Mouse (Mus musculus) MEL (cell line): ENCODE measurements around the gene Mcfd2. TPM values are rescaled to one million over a fixed set of nuclear protein-coding genes. Genes with fewer than 3 reads are reported as not detected.
A peak's percentile ranks its signal among the peaks of the same experiment; 100 is the strongest.

Source experiments
- DNase-seq: peaks from one replicate; pipeline ENCODE4 v3.0.0; 2011; ENCODE audit warnings: low read depth, low spot score
- H3K27ac ChIP-seq: 2 replicates; pipeline ENCODE4 v1.5.1; 2012; ENCODE audit warnings: low read depth, mild to moderate bottlenecking, control low read depth, low read length, moderate library complexity; ENCODE audit not compliant: control insufficient read depth
- H3K27me3 ChIP-seq, 2 experiments: fragments of 150-350 bp in 1 of 2; sonication (generic) in 1 of 2; 2 replicates each; pipeline ENCODE4 v1.6.1; 2012; ENCODE audit warnings: low read length in 2 of 2, mild to moderate bottlenecking in 2 of 2, improper control_type of control experiment in 1 of 2, moderate library complexity in 1 of 2; ENCODE audit not compliant: insufficient read depth in 2 of 2, control insufficient read depth in 1 of 2
- H3K36me3 ChIP-seq, 2 experiments: 2 replicates each; pipeline ENCODE4 v1.6.1; 2012 to 2014; ENCODE audit warnings: low read length in 2 of 2, improper control_type of control experiment in 1 of 2, inconsistent platforms in 1 of 2, mild to moderate bottlenecking in 1 of 2; ENCODE audit not compliant: insufficient read depth in 2 of 2, control insufficient read depth in 1 of 2
- H3K4me1 ChIP-seq, 2 experiments: fragments of 150-350 bp in 1 of 2; sonication (generic) in 1 of 2; 2 replicates each; pipeline ENCODE4 v1.6.1; 2012; ENCODE audit warnings: low read length in 2 of 2, improper control_type of control experiment in 1 of 2, mild to moderate bottlenecking in 1 of 2; ENCODE audit not compliant: insufficient read depth in 2 of 2, control insufficient read depth in 1 of 2
- H3K4me3 ChIP-seq, 2 experiments: fragments of 150-350 bp in 1 of 2; sonication (generic) in 1 of 2; 2 replicates each; pipeline ENCODE4 v1.5.1; 2012; ENCODE audit warnings: low read depth in 2 of 2, low read length in 2 of 2, mild to moderate bottlenecking in 2 of 2, moderate library complexity in 2 of 2, control low read depth in 1 of 2, improper control_type of control experiment in 1 of 2; ENCODE audit not compliant: control insufficient read depth in 1 of 2, insufficient read depth in 1 of 2
- H3K79me2 ChIP-seq: 2 replicates; pipeline ENCODE4 v1.6.1; 2012; ENCODE audit warnings: mild to moderate bottlenecking, low read length, moderate library complexity; ENCODE audit not compliant: control insufficient read depth, poor library complexity, insufficient read depth
- H3K9ac ChIP-seq: 2 replicates; pipeline ENCODE4 v1.6.1; 2012; ENCODE audit warnings: low read depth, mild to moderate bottlenecking, control low read depth, low read length, moderate library complexity; ENCODE audit not compliant: control insufficient read depth, poor library complexity, severe bottlenecking
- H3K9me3 ChIP-seq: fragments of 150-350 bp; sonication (generic); replicated peaks from 2 replicates; pipeline ENCODE4 v1.6.1; 2012; ENCODE audit warnings: mild to moderate bottlenecking, low read length, improper control_type of control experiment, moderate library complexity; ENCODE audit not compliant: insufficient read depth
- CHD1 ChIP-seq: IDR thresholded peaks from 2 replicates; pipeline ENCODE4 v1.6.1; 2012; ENCODE audit warnings: low read depth, mild to moderate bottlenecking, inconsistent platforms, low read length, improper control_type of control experiment
- CHD2 ChIP-seq: IDR thresholded peaks from 2 replicates; pipeline ENCODE4 v1.6.1; 2011; ENCODE audit warnings: low read length, improper control_type of control experiment
- CTCF ChIP-seq, 3 experiments: IDR thresholded peaks in 2 of 3; conservative IDR thresholded peaks in 1 of 3; 2 replicates each; pipeline ENCODE4 v1.5.1; 2011 to 2012; ENCODE audit warnings: low read length in 3 of 3, low read depth in 2 of 3, mild to moderate bottlenecking in 2 of 3, improper control_type of control experiment in 1 of 3, inconsistent platforms in 1 of 3, mixed read lengths in 1 of 3, moderate library complexity in 1 of 3; ENCODE audit not compliant: control insufficient read depth in 1 of 3, insufficient read depth in 1 of 3, poor library complexity in 1 of 3, severe bottlenecking in 1 of 3
- E2F4 ChIP-seq: IDR thresholded peaks from 2 replicates; pipeline ENCODE4 v1.6.1; 2011; ENCODE audit warnings: low read depth, low read length, improper control_type of control experiment, borderline replicate concordance
- ELF1 ChIP-seq: IDR thresholded peaks from 2 replicates; pipeline ENCODE4 v1.6.1; 2014; ENCODE audit warnings: low read depth, mild to moderate bottlenecking, inconsistent platforms, low read length, improper control_type of control experiment, moderate library complexity
- EP300 ChIP-seq, 2 experiments: IDR thresholded peaks; 2 replicates each; pipeline ENCODE4 v1.6.1; 2011; ENCODE audit warnings: improper control_type of control experiment in 2 of 2, low read length in 2 of 2, low read depth in 1 of 2, mild to moderate bottlenecking in 1 of 2
- ETS1 ChIP-seq: IDR thresholded peaks from 2 replicates; pipeline ENCODE4 v1.6.1; 2012; ENCODE audit warnings: low read depth, mild to moderate bottlenecking, inconsistent platforms, low read length, improper control_type of control experiment, moderate library complexity
- GABPA ChIP-seq: IDR thresholded peaks from 2 replicates; pipeline ENCODE4 v1.6.1; 2012; ENCODE audit warnings: low read depth, mild to moderate bottlenecking, inconsistent platforms, low read length, improper control_type of control experiment, moderate library complexity
- GATA1 ChIP-seq: IDR thresholded peaks from 2 replicates; pipeline ENCODE4 v1.6.1; 2011; ENCODE audit warnings: low read depth, low read length, improper control_type of control experiment
- HCFC1 ChIP-seq: IDR thresholded peaks from 2 replicates; pipeline ENCODE4 v1.6.1; 2012; ENCODE audit warnings: low read depth, mild to moderate bottlenecking, inconsistent platforms, low read length, improper control_type of control experiment, moderate library complexity
- JUND ChIP-seq: IDR thresholded peaks from 2 replicates; pipeline ENCODE4 v1.6.1; 2011; ENCODE audit warnings: low read depth, mild to moderate bottlenecking, improper control_type of control experiment, low read length
- KAT2A ChIP-seq: conservative IDR thresholded peaks from 2 replicates; pipeline ENCODE4 v1.6.1; 2012; ENCODE audit warnings: low read depth, low read length, improper control_type of control experiment, inconsistent platforms
- MAFK ChIP-seq: IDR thresholded peaks from 2 replicates; pipeline ENCODE4 v1.6.1; 2011; ENCODE audit warnings: low read depth, mild to moderate bottlenecking, low read length, improper control_type of control experiment, borderline replicate concordance
- MAX ChIP-seq: IDR thresholded peaks from 2 replicates; pipeline ENCODE4 v1.6.1; 2011; ENCODE audit warnings: low read length, improper control_type of control experiment
- MAZ ChIP-seq: IDR thresholded peaks from 2 replicates; pipeline ENCODE4 v1.6.1; 2012; ENCODE audit warnings: low read depth, mild to moderate bottlenecking, inconsistent platforms, low read length, improper control_type of control experiment
- MEF2A ChIP-seq: IDR thresholded peaks from 2 replicates; pipeline ENCODE4 v1.6.1; 2014; ENCODE audit warnings: low read depth, mild to moderate bottlenecking, inconsistent platforms, low read length, improper control_type of control experiment; ENCODE audit not compliant: poor library complexity, insufficient replicate concordance, severe bottlenecking; ENCODE audit errors: extremely low read depth
- MXI1 ChIP-seq: IDR thresholded peaks from 2 replicates; pipeline ENCODE4 v1.6.1; 2011; ENCODE audit warnings: mild to moderate bottlenecking, low read depth, low read length, improper control_type of control experiment
- MYB ChIP-seq: IDR thresholded peaks from 2 replicates; pipeline ENCODE4 v1.6.1; 2011; ENCODE audit warnings: mild to moderate bottlenecking, low read depth, low read length, improper control_type of control experiment
- MYC ChIP-seq: IDR thresholded peaks from 2 replicates; pipeline ENCODE4 v1.6.1; 2011; ENCODE audit warnings: low read depth, mild to moderate bottlenecking, low read length, improper control_type of control experiment, moderate library complexity
- NELFE ChIP-seq: IDR thresholded peaks from 2 replicates; pipeline ENCODE4 v1.6.1; 2011; ENCODE audit warnings: low read depth, low read length, improper control_type of control experiment
- POLR2A ChIP-seq, 2 experiments: IDR thresholded peaks; 2 replicates each; pipeline ENCODE4 v1.6.1; 2011 to 2012; ENCODE audit warnings: low read length in 2 of 2, mild to moderate bottlenecking in 2 of 2, control low read depth in 1 of 2, improper control_type of control experiment in 1 of 2, low read depth in 1 of 2, moderate library complexity in 1 of 2; ENCODE audit not compliant: control insufficient read depth in 1 of 2, insufficient read depth in 1 of 2, poor library complexity in 1 of 2
- POLR2AphosphoS2 ChIP-seq: IDR thresholded peaks from 2 replicates; pipeline ENCODE4 v1.6.1; 2011; ENCODE audit warnings: low read length, improper control_type of control experiment
- POLR2AphosphoS5 ChIP-seq: IDR thresholded peaks from 2 replicates; pipeline ENCODE4 v1.6.1; 2012; ENCODE audit warnings: low read depth, borderline replicate concordance, mild to moderate bottlenecking, inconsistent platforms, low read length, moderate library complexity, mixed read lengths
- RAD21 ChIP-seq: IDR thresholded peaks from 2 replicates; pipeline ENCODE4 v1.6.1; 2011; ENCODE audit warnings: mild to moderate bottlenecking, low read depth, low read length, improper control_type of control experiment
- RCOR1 ChIP-seq: IDR thresholded peaks from 2 replicates; pipeline ENCODE4 v1.6.1; 2012; ENCODE audit warnings: low read depth, mild to moderate bottlenecking, inconsistent platforms, low read length, improper control_type of control experiment
- SIN3A ChIP-seq: IDR thresholded peaks from 2 replicates; pipeline ENCODE4 v1.6.1; 2012; ENCODE audit warnings: low read length, improper control_type of control experiment, inconsistent platforms
- SMC3 ChIP-seq: IDR thresholded peaks from 2 replicates; pipeline ENCODE4 v1.6.1; 2011; ENCODE audit warnings: low read depth, low read length, improper control_type of control experiment
- TAL1 ChIP-seq: IDR thresholded peaks from 2 replicates; pipeline ENCODE4 v1.6.1; 2012; ENCODE audit warnings: mild to moderate bottlenecking, inconsistent platforms, low read length, moderate library complexity, mixed read lengths
- TBP ChIP-seq: IDR thresholded peaks from 2 replicates; pipeline ENCODE4 v1.8.0; 2011; ENCODE audit warnings: low read depth, low read length, improper control_type of control experiment
- TCF12 ChIP-seq: IDR thresholded peaks from 2 replicates; pipeline ENCODE4 v1.6.1; 2014; ENCODE audit warnings: low read depth, mild to moderate bottlenecking, inconsistent platforms, low read length, improper control_type of control experiment, moderate library complexity
- UBTF ChIP-seq: IDR thresholded peaks from 2 replicates; pipeline ENCODE4 v1.6.1; 2012; ENCODE audit warnings: low read depth, mild to moderate bottlenecking, inconsistent platforms, low read length, improper control_type of control experiment, moderate library complexity, borderline replicate concordance; ENCODE audit not compliant: insufficient read depth
- USF1 ChIP-seq: IDR thresholded peaks from 2 replicates; pipeline ENCODE4 v1.6.1; 2014; ENCODE audit warnings: low read depth, mild to moderate bottlenecking, inconsistent platforms, low read length, improper control_type of control experiment, moderate library complexity
- USF2 ChIP-seq, 2 experiments: IDR thresholded peaks; 2 replicates each; pipeline ENCODE4 v1.6.1; 2011 to 2012; ENCODE audit warnings: improper control_type of control experiment in 2 of 2, low read length in 2 of 2, borderline replicate concordance in 1 of 2, inconsistent platforms in 1 of 2, low read depth in 1 of 2, mild to moderate bottlenecking in 1 of 2; ENCODE audit not compliant: insufficient read depth in 1 of 2
- ZC3H11A ChIP-seq: IDR thresholded peaks from 2 replicates; pipeline ENCODE4 v1.6.1; 2012; ENCODE audit warnings: low read depth, mild to moderate bottlenecking, inconsistent platforms, low read length, improper control_type of control experiment
- ZKSCAN1 ChIP-seq: IDR thresholded peaks from 2 replicates; pipeline ENCODE4 v1.6.1; 2012; ENCODE audit warnings: low read depth, mild to moderate bottlenecking, inconsistent platforms, low read length, improper control_type of control experiment, moderate library complexity
- ZMIZ1 ChIP-seq: IDR thresholded peaks from 2 replicates; pipeline ENCODE4 v1.6.1; 2012; ENCODE audit warnings: low read depth, mild to moderate bottlenecking, inconsistent platforms, low read length, improper control_type of control experiment, moderate library complexity
- ZNF384 ChIP-seq: IDR thresholded peaks from 2 replicates; pipeline ENCODE4 v1.6.1; 2012; ENCODE audit warnings: low read depth, mild to moderate bottlenecking, inconsistent platforms, low read length, improper control_type of control experiment
- polyA plus RNA-seq, 2 experiments: library from polyadenylated mRNA; stranded (reverse) in 1 of 2; unstranded in 1 of 2; fragments of >175 nt in 1 of 2; fragments of >200 nt in 1 of 2; gene quantifications; 2 replicates each; pipeline versions ENCODE4 v1.2.1 to v1.2.4; 2012; ENCODE audit warnings: low replicate concordance in 2 of 2, low read depth in 1 of 2; ENCODE audit not compliant: insufficient read length in 2 of 2, insufficient read depth in 1 of 2, missing spikeins in 1 of 2
- total RNA-seq: library from RNA; depleted of rRNA; stranded (reverse); fragments of 300-350 nt; gene quantifications from 2 replicates; pipeline ENCODE4 v1.2.3, GENCODE M21; 2012; rRNA removed

Mcfd2 gene
- total RNA-seq (41.4 and 52.6 TPM in 2 replicates), polyA plus RNA-seq (10 to 100 TPM in 1 of 2 experiments, not detected in 1; 50.4 TPM)

GRCm38 (mm10) chr17:87265792-87266186 is at the start of gene Mcfd2:
Gene Mcfd2 (minus strand): TSS chr17:87265935.
- peak within 1 kb of the TSS; percentile 26 for H3K27ac ChIP-seq
- peaks cover 12 to 19% of the 10 kb centered on the region in 2 experiments for H3K4me1 ChIP-seq
- peaks cover 0 to 16% of the 10 kb centered on the region in 2 experiments; a peak in 3 of 4 replicates for H3K36me3 ChIP-seq
- H3K27me3 ChIP-seq: peaks cover 0 to 2% of the 10 kb centered on the region in 2 experiments; a peak in 1 of 4 replicates
- H3K9ac ChIP-seq: peak within 1 kb of the TSS; percentile 85
- H3K79me2 ChIP-seq: peaks cover 15% of the 10 kb centered on the region
- DNase-seq: peak; percentile 94
- peak within 1 kb of the TSS; percentile 76 to 93 for H3K4me3 ChIP-seq
- H3K9me3 ChIP-seq: no peaks in the 10 kb centered on the region
- TF ChIP-seq CHD1 (no peak), HCFC1 (peak; percentile 78), MEF2A (no peak), MAX (peak; percentile 87), GATA1 (no peak), CHD2 (no peak), E2F4 (no peak), RAD21 (no peak), TBP (no peak), CTCF (IDR thresholded peaks at IDR 0.05 in 2 of 3, conservative IDR thresholded peaks at IDR 0.05 in 1 of 3; ENCODE audit: control insufficient read depth in 1 of 3, insufficient read depth in 1 of 3, low read depth in 2 of 3, low read length in 3 of 3, poor library complexity in 1 of 3, severe bottlenecking in 1 of 3) (no peak), NELFE (peak; percentile 47), POLR2A (IDR thresholded peaks at IDR 0.05; ENCODE audit: control insufficient read depth in 1 of 2, insufficient read depth in 1 of 2, low read depth in 1 of 2, low read length in 2 of 2, poor library complexity in 1 of 2) (peak; percentile 68 to 81; a peak in 3 of 4 replicates), EP300 (IDR thresholded peaks at IDR 0.05; ENCODE audit: low read depth in 1 of 2, low read length in 2 of 2) (no peak), ZNF384 (no peak), POLR2AphosphoS2 (no peak; the same call in 1 of the 2 replicates), TCF12 (no peak), JUND (no peak), ZKSCAN1 (no peak), ETS1 (no peak), RCOR1 (no peak), SMC3 (no peak), SIN3A (peak; percentile 90), POLR2AphosphoS5 (no peak), GABPA (no peak), MXI1 (peak; percentile 98), MAZ (peak; percentile 48; the same call in 1 of the 2 replicates), USF2 (IDR thresholded peaks at IDR 0.05; ENCODE audit: borderline replicate concordance in 1 of 2, insufficient read depth in 1 of 2, low read depth in 1 of 2, low read length in 2 of 2) (no peak), ELF1 (no peak), KAT2A (no peak), MYC (0 out of 2 replicates have a peak, but pooled peaks have one; percentile 51), UBTF (no peak), ZMIZ1 (no peak), ZC3H11A (no peak), MAFK (no peak), USF1 (peak; percentile 82), TAL1 (no peak), MYB (no peak)
